Mouse (Mus musculus): ENCODE data around the gene Rad23a.

The Rad23a gene

GRCm38 (mm10) chr8:84788896-84789295, 51.6 kb downstream of the Rad23a start:
- no peak for DNase-seq (ENCODE audit: low read depth, low spot score)

- DNase-seq (ENCODE audit: low read depth, low spot score): no peak
Measured at GRCm38 (mm10) chr8:84787523-84788302, 52.8 kb downstream of the Rad23a start.

DNA sequence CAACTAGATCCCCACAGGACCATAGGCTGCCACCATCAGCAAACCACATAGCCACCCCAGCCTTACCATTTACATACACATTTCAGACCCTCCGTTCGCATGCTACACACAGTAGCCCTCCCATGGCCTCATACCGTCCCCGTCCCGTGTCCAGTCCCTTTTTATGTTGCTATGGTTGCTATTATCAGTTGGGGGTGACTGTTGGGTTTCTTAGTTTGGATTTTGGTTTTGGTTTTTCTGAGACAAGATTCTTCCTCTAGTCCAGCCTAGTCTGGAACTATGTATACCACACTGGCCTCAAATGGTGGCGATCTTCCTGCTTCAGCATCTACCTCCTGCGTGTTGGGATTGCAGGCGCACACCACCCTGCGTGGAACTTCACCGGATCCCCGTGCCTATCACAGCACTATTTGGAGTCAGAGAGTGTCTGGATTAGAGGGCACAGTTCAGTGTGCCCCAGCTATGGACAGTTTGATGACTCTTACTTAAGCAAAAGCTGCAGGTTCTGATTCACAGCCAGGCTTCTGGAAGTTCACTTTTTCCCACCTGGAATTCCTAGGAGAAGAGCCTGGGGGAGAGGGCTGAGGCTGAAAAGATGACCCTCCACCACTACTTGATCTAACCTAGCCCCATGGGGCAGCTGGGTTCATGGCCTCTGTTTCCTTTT, 53.5 kb downstream of the Rad23a start:
- no peak for DNase-seq (ENCODE audit: low read depth, low spot score)

DNA sequence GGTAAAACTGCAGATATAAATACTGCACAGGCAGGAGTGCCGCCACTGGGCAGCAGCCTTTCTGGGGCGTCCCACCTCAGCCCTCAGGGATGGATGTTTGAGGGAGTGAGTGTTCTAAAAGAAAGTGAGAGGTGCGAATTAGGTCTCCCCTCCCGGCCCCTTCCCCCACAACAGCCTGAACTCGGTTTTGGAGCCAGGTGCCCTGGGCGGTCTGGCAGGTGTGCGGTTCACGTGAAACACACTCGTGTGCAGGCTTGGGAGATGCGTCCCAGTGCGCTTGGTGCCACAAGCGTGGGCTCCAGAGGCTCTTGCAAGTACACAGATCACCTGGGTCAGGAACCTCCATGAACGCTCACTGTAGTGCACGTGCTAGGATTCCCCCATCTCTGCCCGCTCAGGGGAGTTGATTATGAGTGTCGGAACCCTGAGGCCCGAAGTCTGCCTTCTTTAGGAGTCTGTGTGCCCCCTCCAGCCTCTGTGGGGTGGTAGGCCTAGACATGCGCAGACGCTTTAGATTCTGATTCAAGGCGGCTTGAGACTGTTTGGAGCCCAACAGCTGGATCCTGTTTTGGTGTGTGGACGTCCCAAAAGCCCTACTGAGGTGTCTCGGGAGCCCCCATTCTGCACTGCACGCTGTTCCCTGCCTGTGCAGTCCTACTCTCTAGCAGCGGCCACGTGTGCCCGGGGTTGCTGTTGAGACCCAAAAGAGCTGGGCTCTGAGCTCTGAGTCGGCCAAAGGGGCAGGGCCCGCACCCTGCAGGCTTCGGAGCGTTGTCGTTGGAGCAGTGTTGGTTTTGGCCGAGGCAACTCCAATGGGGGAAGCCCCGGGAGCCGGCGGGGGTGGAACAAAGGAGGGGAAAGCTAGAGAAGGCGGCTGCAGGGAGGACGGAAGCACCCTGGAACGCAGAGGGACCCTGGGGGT, 54.4 kb downstream of the Rad23a start:
- no peak for DNase-seq (ENCODE audit: low read depth, low spot score)

- no peak for DNase-seq (ENCODE audit: low read depth, low spot score)
Measured at GRCm38 (mm10) chr8:84785506-84785755, 55.0 kb downstream of the Rad23a start.

DNA sequence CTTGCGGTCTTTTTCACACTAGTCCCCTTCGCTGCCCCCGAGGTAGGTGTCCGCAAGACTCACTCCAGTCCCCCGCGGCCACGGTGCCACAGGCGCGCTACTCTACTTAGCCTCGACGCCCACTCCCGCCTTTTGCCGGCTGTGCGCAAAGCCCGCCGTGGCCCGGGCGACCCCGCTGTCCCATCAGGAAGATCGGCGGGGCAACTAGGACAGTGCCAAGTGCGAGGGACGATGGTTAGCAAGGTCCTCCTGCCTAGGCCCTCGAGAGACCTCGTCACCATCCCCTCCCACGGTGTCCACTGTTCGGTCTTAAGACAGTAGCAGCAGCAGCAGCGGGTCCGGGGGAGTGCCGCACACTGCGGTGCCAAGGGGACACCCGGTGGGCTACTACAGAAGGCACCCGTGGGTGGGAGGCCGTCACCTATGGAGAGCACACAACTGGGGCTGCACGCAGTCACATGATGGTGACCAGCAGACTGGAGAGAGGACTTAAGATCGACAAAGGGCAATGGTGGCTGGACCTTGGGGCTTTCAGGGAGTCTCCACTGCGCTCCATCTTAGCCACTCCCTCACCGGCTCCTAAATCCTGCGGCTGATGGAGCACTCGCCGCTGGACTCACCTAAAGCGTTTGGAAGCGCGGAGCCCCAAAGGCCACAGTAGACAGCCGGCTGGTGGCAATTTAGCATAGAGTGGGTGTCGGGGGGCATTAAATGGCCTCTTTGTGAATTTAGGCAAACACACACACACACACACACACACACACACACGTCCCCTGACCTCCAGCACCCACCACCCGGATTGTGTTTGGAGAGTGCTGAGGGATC, 55.6 kb downstream of the Rad23a start:
- no peak for DNase-seq (ENCODE audit: low read depth, low spot score)
